Mouse (Mus musculus): ENCODE data around the gene Mpv17l.
"Not testable (repeated sequence)": the region's sequence is repeated elsewhere in the genome, so short reads cannot be mapped to it uniquely, and the experiment has no call there.

DNA sequence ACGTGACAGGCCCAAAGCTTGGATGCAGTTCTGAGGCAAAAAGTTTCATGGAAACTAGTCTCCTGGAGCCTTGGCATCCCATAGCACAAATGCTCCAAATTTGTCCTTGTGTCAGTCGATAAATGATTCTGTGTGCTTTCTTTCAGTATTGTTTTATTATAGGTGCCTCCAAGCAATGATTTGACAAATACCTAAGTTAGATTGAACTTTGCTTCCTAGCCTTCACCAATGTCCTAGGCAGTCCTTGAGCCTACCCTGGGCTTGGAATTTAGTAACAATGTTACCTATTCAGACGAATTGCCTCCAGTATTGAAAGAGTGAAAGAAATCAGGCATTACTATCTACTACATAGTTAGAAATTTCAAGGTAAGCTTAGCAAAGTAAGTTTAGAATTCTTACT, 19.5 kb downstream of the Mpv17l start:
- TF ChIP-seq POLR2A (IDR thresholded peaks at IDR 0.05; ENCODE audit: control insufficient read depth, low read depth, low read length); CTCF (IDR thresholded peaks at IDR 0.05; ENCODE audit: control insufficient read depth, insufficient read depth, insufficient replicate concordance, low read depth, low read length): not testable (repeated sequence)

All from testis, adult 2 months (tissue).